Mouse (Mus musculus): Measurements from ENCODE around the gene Nsun5. TPM values are rescaled to one million over a fixed set of nuclear protein-coding genes. Genes with fewer than 3 reads are reported as not detected.

The Nsun5 gene
- total RNA-seq, 1 experiment: 40.2 TPM

GRCm38 (mm10) chr5:135375167-135375566 is 5.4 kb downstream of the Nsun5 start:
- peaks cover 54% of the 10 kb centered on the region for H3K36me3 ChIP-seq (ENCODE audit: control insufficient read depth, insufficient read depth, low read length, poor library complexity, severe bottlenecking)
- no peak for DNase-seq (ENCODE audit: low read depth, low spot score)

DNA sequence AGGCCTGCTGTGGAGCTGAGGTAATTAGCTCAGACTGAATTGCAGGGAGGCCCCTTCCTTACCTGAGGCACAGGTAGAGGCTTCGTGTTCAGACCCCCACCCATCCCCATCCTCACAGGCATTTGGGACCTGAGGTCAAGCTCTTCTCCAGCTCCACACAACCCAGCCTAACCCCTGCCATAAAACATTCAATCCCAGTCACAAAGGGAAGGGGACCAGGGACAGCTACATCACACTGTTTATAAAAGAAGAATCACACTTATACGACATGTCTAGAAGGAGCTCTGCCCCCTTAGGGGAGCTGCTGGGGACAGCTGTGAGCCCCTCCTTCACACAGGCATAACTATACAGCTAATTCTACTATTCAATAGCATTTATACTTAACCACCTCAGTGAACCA is 6.6 kb downstream of the Nsun5 start:
- TF ChIP-seq HCFC1 (IDR thresholded peaks at IDR 0.05; ENCODE audit: borderline replicate concordance, insufficient read depth, low read length): no peak
- TF ChIP-seq ZNF384 (IDR thresholded peaks at IDR 0.05; ENCODE audit: low read depth, low read length): no peak
- no peak for TF ChIP-seq MAFK (IDR thresholded peaks at IDR 0.05; ENCODE audit: insufficient read depth, low read depth, low read length)
- no peak for TF ChIP-seq ZC3H11A (IDR thresholded peaks at IDR 0.05; ENCODE audit: borderline replicate concordance, low read depth, low read length)
- TF ChIP-seq CHD2 (IDR thresholded peaks at IDR 0.05; ENCODE audit: low read depth, low read length): no peak
- peaks cover 64% of the 10 kb centered on the region for H3K36me3 ChIP-seq (ENCODE audit: control insufficient read depth, insufficient read depth, low read length, poor library complexity, severe bottlenecking)
- in situ Hi-C loops (cut with MboI; ENCODE audit: low sequenced_read_pairs in 2 of 2, unreplicated experiment in 2 of 2): no loop called here

More at GRCm38 (mm10) chr5:135375167-135375566, 5.4 kb downstream of the Nsun5 start:
- H3K9ac ChIP-seq (ENCODE audit: insufficient read depth, low read depth, low read length, poor library complexity, severe bottlenecking): no peak overlapping the region
- H3K4me3 ChIP-seq (ENCODE audit: insufficient read depth in 1 of 2, low read depth in 1 of 2, low read length in 2 of 2, poor library complexity in 1 of 2, severe bottlenecking in 1 of 2): no peak overlapping the region
- peaks cover 0 to 1% of the 10 kb centered on the region in 2 experiments; a peak in 1 of 4 replicates for H3K4me1 ChIP-seq (ENCODE audit: control insufficient read depth in 2 of 2, insufficient read depth in 2 of 2, low read length in 2 of 2, poor library complexity in 1 of 2)
- H3K27ac ChIP-seq (ENCODE audit: insufficient read depth, low read depth, low read length, poor library complexity, severe bottlenecking): no peak overlapping the region
- in situ Hi-C loops (cut with MboI; ENCODE audit: low sequenced_read_pairs in 2 of 2, unreplicated experiment in 2 of 2): no loop called here
- no peaks in the 10 kb centered on the region for H3K9me3 ChIP-seq (ENCODE audit: control insufficient read depth, insufficient read depth, low read depth, low read length)
- TF ChIP-seq HCFC1 (IDR thresholded peaks at IDR 0.05; ENCODE audit: borderline replicate concordance, insufficient read depth, low read length) (no peak), ZC3H11A (IDR thresholded peaks at IDR 0.05; ENCODE audit: borderline replicate concordance, low read depth, low read length) (no peak), ZNF384 (IDR thresholded peaks at IDR 0.05; ENCODE audit: low read depth, low read length) (no peak), MAFK (IDR thresholded peaks at IDR 0.05; ENCODE audit: insufficient read depth, low read depth, low read length) (no peak), CHD2 (IDR thresholded peaks at IDR 0.05; ENCODE audit: low read depth, low read length) (no peak)

GRCm38 (mm10) chr5:135380681-135381080 is 10.9 kb downstream of the Nsun5 start:
- no peak overlapping the region for H3K9ac ChIP-seq (ENCODE audit: insufficient read depth, low read depth, low read length, poor library complexity, severe bottlenecking)
- no peak for DNase-seq (ENCODE audit: low read depth, low spot score)
- no peak overlapping the region for H3K4me3 ChIP-seq (ENCODE audit: insufficient read depth in 1 of 2, low read depth in 1 of 2, low read length in 2 of 2, poor library complexity in 1 of 2, severe bottlenecking in 1 of 2)

More for the DNA sequence above, 6.6 kb downstream of the Nsun5 start:
- Histone ChIP-seq H3K9ac (ENCODE audit: insufficient read depth, low read depth, low read length, poor library complexity, severe bottlenecking) (no peak overlapping the region), H3K4me1 (ENCODE audit: control insufficient read depth in 2 of 2, insufficient read depth in 2 of 2, low read length in 2 of 2, poor library complexity in 1 of 2) (no peaks in the 10 kb centered on the region), H3K9me3 (ENCODE audit: control insufficient read depth, insufficient read depth, low read depth, low read length) (no peaks in the 10 kb centered on the region), H3K27ac (ENCODE audit: insufficient read depth, low read depth, low read length, poor library complexity, severe bottlenecking) (no peak overlapping the region), H3K4me3 (ENCODE audit: insufficient read depth in 1 of 2, low read depth in 1 of 2, low read length in 2 of 2, poor library complexity in 1 of 2, severe bottlenecking in 1 of 2) (no peak overlapping the region)
- no peak for DNase-seq (ENCODE audit: low read depth, low spot score)

GRCm38 (mm10) chr5:135381356-135381925 is 11.7 kb downstream of the Nsun5 start:
- TF ChIP-seq ZC3H11A (IDR thresholded peaks at IDR 0.05; ENCODE audit: borderline replicate concordance, low read depth, low read length) (no peak), CHD2 (IDR thresholded peaks at IDR 0.05; ENCODE audit: low read depth, low read length) (no peak), ZNF384 (IDR thresholded peaks at IDR 0.05; ENCODE audit: low read depth, low read length) (no peak), HCFC1 (IDR thresholded peaks at IDR 0.05; ENCODE audit: borderline replicate concordance, insufficient read depth, low read length) (no peak), MAFK (IDR thresholded peaks at IDR 0.05; ENCODE audit: insufficient read depth, low read depth, low read length) (no peak)
- H3K27ac ChIP-seq (ENCODE audit: insufficient read depth, low read depth, low read length, poor library complexity, severe bottlenecking): no peak overlapping the region
- H3K36me3 ChIP-seq (ENCODE audit: control insufficient read depth, insufficient read depth, low read length, poor library complexity, severe bottlenecking): peaks cover 75% of the 10 kb centered on the region
- no peaks in the 10 kb centered on the region for H3K9me3 ChIP-seq (ENCODE audit: control insufficient read depth, insufficient read depth, low read depth, low read length)
- H3K4me1 ChIP-seq (ENCODE audit: control insufficient read depth in 2 of 2, insufficient read depth in 2 of 2, low read length in 2 of 2, poor library complexity in 1 of 2): no peaks in the 10 kb centered on the region
- DNase-seq (ENCODE audit: low read depth, low spot score): no peak
- no peak overlapping the region for H3K4me3 ChIP-seq (ENCODE audit: insufficient read depth in 1 of 2, low read depth in 1 of 2, low read length in 2 of 2, poor library complexity in 1 of 2, severe bottlenecking in 1 of 2)
- H3K9ac ChIP-seq (ENCODE audit: insufficient read depth, low read depth, low read length, poor library complexity, severe bottlenecking): no peak overlapping the region
- in situ Hi-C loops (cut with MboI; ENCODE audit: low sequenced_read_pairs in 2 of 2, unreplicated experiment in 2 of 2): no loop called here

More at GRCm38 (mm10) chr5:135380681-135381080, 10.9 kb downstream of the Nsun5 start:
- H3K27ac ChIP-seq (ENCODE audit: insufficient read depth, low read depth, low read length, poor library complexity, severe bottlenecking): no peak overlapping the region
- in situ Hi-C loops (cut with MboI; ENCODE audit: low sequenced_read_pairs in 2 of 2, unreplicated experiment in 2 of 2): no loop called here
- no peaks in the 10 kb centered on the region for H3K4me1 ChIP-seq (ENCODE audit: control insufficient read depth in 2 of 2, insufficient read depth in 2 of 2, low read length in 2 of 2, poor library complexity in 1 of 2)
- no peak for TF ChIP-seq HCFC1 (IDR thresholded peaks at IDR 0.05; ENCODE audit: borderline replicate concordance, insufficient read depth, low read length)
- TF ChIP-seq ZNF384 (IDR thresholded peaks at IDR 0.05; ENCODE audit: low read depth, low read length): no peak
- TF ChIP-seq CHD2 (IDR thresholded peaks at IDR 0.05; ENCODE audit: low read depth, low read length): no peak
- no peak for TF ChIP-seq ZC3H11A (IDR thresholded peaks at IDR 0.05; ENCODE audit: borderline replicate concordance, low read depth, low read length)
- TF ChIP-seq MAFK (IDR thresholded peaks at IDR 0.05; ENCODE audit: insufficient read depth, low read depth, low read length): no peak
- no peaks in the 10 kb centered on the region for H3K9me3 ChIP-seq (ENCODE audit: control insufficient read depth, insufficient read depth, low read depth, low read length)
- peaks cover 80% of the 10 kb centered on the region for H3K36me3 ChIP-seq (ENCODE audit: control insufficient read depth, insufficient read depth, low read length, poor library complexity, severe bottlenecking)

All from ES-E14 (cell line).